13 mouse cellular contexts compared by ENCODE assay signal in genomic region chr4:139187930-139188329, GRCm38 (mm10). TPM values are rescaled to one million over a fixed set of nuclear protein-coding genes. Genes with fewer than 3 reads are reported as not detected.
DNase-seq lines count a peak whose midpoint lies in the region; ATAC-seq lines count a peak whose summit lies in the region.
"Had no signal": no experiment of that assay in that cellular context is flagged by ENCODE, and none has a peak within 500 bp of the region (broad histone marks: within the 10 kb centered on the region; RNA-seq: fewer than 3 reads in every experiment).

No protein-coding gene starts in this region.

- ATAC-seq in common myeloid progenitor, adult 5-6 weeks (replicated peaks; ENCODE audit: low read depth, poor library complexity, severe bottlenecking): peak; percentile 66
- ATAC-seq in megakaryocyte progenitor cell, adult 5-6 weeks (replicated peaks; ENCODE audit: poor library complexity): peak; percentile 40
- ATAC-seq: forebrain, embryonic 15.5 days; midbrain, embryonic 13.5 days had no signal

- peak; percentile 98 for DNase-seq in heart, adult 11 months
- DNase-seq in heart, postnatal 25 days (ENCODE audit: low spot score): no peak
- peak; percentile 54 for DNase-seq in testis, postnatal 14 days (ENCODE audit: low spot score)
- no peak for DNase-seq in testis, postnatal 10 days (ENCODE audit: low spot score)
- DNase-seq in adipocyte (ENCODE audit: low spot score): no peak
- DNase-seq in B cell, adult 2 months: no peak
- DNase-seq: cerebellum, adult 9-10 months; kidney, adult 11 months; kidney, postnatal 25 days had no signal

- intact Hi-C loops in heart, postnatal 25 days (cut with DNase I): no loop called here

RNA-seq across cellular contexts. Expression of gene Capzb, which starts 4.8 kb away (rescaled TPM):
- total RNA-seq in heart, postnatal 25 days (2021): 100 to 1,000 TPM; 415 to 449 TPM
- 126 and 137 TPM in 2 replicates for total RNA-seq in common myeloid progenitor, adult 5-6 weeks (2017)
- 409 and 415 TPM in 2 replicates for total RNA-seq in megakaryocyte progenitor cell, adult 5-6 weeks (2015)
- 139 and 157 TPM in 2 replicates for total RNA-seq in megakaryocyte progenitor cell, adult 5-6 weeks (2017)

RNA-seq across cellular contexts. Expression of gene Minos1, which starts 57.0 kb away (rescaled TPM):
- total RNA-seq in heart, postnatal 25 days (2021): 100 to 1,000 TPM; 782 to 827 TPM
- total RNA-seq in common myeloid progenitor, adult 5-6 weeks (2017): 118 and 161 TPM in 2 replicates
- 517 and 531 TPM in 2 replicates for total RNA-seq in megakaryocyte progenitor cell, adult 5-6 weeks (2015)
- total RNA-seq in megakaryocyte progenitor cell, adult 5-6 weeks (2017): 167 and 172 TPM in 2 replicates

Comparison
In these comparisons a context has a peak if more than half of its experiments do, and no peak if none do; other contexts are left out.
1. DNase-seq: peak in heart, adult 11 months (single experiment) and testis, postnatal 14 days (single experiment); none in heart, postnatal 25 days (single experiment), testis, postnatal 10 days (single experiment), adipocyte (single experiment) and B cell, adult 2 months (0 of 2).